Mouse (Mus musculus): ENCODE results near the gene Gnaq. TPM values are rescaled to one million over a fixed set of nuclear protein-coding genes. Genes with fewer than 3 reads are reported as not detected.

The Gnaq gene
- polyA plus RNA-seq, 1 experiment from 2014 or later: 60.5 TPM

DNA sequence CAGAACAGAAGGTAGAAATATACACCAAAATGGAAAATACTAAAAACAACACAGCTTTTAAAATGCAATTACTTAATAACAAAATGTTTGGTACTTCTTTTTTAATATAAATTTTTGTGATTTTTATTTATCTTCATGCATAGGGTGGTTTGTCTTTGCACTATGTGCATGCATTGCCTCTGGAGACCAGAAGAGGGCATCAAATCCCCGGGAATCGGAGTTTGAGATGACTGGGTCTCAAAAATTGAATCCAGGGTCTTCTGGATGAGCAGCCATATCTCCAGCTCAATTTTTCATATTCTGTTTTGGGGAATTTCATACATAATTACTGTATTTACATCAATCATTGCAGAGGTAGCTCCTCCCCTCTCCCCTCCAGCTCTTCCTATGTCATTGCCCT, 210.1 kb downstream of the Gnaq start:
- Histone ChIP-seq H3K79me2 (ENCODE audit: inconsistent target) (peaks cover 89% of the 10 kb centered on the region), H3K4me3 (ENCODE audit: inconsistent target) (no peak overlapping the region), H3K36me3 (ENCODE audit: inconsistent target) (0 out of 2 replicates have a peak, but pooled peaks cover 19% of the 10 kb centered on the region), H3K27ac (no peak overlapping the region)
- 75% methylated on average over 2 of the region's 2 CpGs for WGBS (ENCODE audit: missing documents)

DNA sequence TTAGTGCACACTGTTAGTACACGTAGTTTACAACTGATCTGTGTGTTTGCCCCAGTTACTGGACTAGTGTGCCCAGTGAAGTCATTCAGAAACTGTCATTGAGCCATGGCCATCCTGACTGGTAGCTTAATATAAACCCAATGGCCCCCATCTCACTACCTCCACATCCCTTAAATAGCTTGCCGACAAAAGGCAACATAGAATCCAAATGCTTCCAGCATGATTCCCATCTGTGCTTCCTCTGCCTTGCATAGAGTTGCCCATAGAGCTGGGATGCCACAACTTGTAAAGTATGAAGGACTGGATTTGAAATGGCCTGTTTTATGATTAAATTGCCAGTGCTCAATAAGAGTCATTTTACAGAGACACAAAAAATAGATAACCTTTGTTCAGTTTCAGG, 212.9 kb downstream of the Gnaq start:
- WGBS (ENCODE audit: missing documents): 100% methylated on average over 2 of the region's 2 CpGs
- H3K79me2 ChIP-seq (ENCODE audit: inconsistent target): peaks cover 64% of the 10 kb centered on the region
- H3K27ac ChIP-seq: no peak overlapping the region
- 0 out of 2 replicates have a peak, but pooled peaks cover 9% of the 10 kb centered on the region for H3K36me3 ChIP-seq (ENCODE audit: inconsistent target)
- H3K4me3 ChIP-seq (ENCODE audit: inconsistent target): no peak overlapping the region

DNA sequence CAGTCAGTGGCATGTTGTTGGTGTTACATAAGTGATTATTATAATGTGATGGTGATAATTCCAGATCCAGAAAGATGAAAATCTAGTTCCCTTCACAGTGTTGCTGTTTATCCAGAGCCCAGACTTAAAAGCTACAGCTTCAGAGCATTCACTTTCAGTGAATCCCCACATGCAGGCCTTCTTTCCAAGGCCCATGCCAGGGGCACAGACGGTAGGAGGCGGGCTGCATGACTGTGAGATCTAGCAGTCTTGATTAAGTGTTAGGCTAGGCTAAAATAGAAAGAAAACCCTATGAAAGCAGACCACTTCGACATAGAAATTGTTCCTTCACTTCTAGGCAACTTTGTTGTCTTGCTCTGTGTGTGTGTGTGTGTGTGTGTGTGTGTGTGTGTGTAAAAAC, 214.4 kb downstream of the Gnaq start:
- 0 out of 2 replicates have a peak, but pooled peaks cover 9% of the 10 kb centered on the region for H3K36me3 ChIP-seq (ENCODE audit: inconsistent target)
- no peak overlapping the region for H3K27ac ChIP-seq
- no peak overlapping the region for H3K4me3 ChIP-seq (ENCODE audit: inconsistent target)
- H3K79me2 ChIP-seq (ENCODE audit: inconsistent target): peaks cover 50% of the 10 kb centered on the region
- 93% methylated on average over 3 of the region's 3 CpGs for WGBS (ENCODE audit: missing documents)

DNA sequence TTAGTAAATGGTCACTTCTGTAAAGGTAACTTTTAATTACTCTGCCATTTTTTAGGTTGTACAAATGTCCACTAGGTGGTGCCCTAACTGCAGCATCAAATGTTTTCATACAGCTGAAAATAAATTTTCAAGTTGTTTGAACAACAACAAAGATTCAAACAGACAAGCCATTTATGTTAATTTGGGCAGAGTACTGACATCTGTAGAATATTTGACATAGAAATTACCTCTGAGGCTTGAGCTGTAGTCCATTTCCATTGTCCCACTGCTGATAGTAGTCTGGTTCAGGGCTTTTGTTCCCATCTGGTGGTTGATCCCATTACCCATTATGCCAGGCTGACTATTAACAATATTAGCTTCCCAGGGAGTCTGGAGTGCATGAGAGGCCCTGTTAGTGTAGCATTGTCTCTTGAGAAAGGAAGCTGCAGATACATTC, 221.1 kb downstream of the Gnaq start:
- Histone ChIP-seq H3K4me3 (ENCODE audit: inconsistent target) (no peak overlapping the region), H3K79me2 (ENCODE audit: inconsistent target) (peaks cover 55% of the 10 kb centered on the region)

DNA sequence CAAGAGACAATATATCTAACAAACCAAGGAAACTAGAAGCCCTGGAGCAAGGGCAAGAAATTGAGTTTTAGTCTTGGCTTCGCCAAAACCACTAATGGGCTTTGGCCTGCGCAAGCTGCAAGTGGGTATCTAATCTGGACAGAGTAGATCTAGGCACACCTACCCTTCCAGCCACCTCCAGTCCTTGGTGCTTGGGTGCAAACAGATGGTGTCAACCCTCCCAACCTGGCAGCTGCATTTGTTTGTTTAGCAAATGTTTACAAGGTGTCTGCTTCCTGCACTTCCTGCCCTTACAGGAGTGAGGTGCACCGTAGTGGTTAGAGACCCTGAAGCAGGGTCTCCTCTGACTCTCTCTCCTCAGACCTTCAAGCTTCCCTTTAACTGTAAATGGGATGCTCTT, 225.5 kb downstream of the Gnaq start:
- H3K79me2 ChIP-seq (ENCODE audit: inconsistent target): peaks cover 99% of the 10 kb centered on the region
- 86% methylated on average over 3 of the region's 3 CpGs for WGBS (ENCODE audit: missing documents)
- H3K36me3 ChIP-seq (ENCODE audit: inconsistent target): peaks cover 5% of the 10 kb centered on the region; the same call in 1 of the 2 replicates
- H3K4me3 ChIP-seq (ENCODE audit: inconsistent target): no peak overlapping the region
- no peak overlapping the region for H3K27ac ChIP-seq

More for the DNA sequence above, 221.1 kb downstream of the Gnaq start:
- H3K36me3 ChIP-seq (ENCODE audit: inconsistent target): no peaks in the 10 kb centered on the region
- H3K27ac ChIP-seq: no peak overlapping the region

DNA sequence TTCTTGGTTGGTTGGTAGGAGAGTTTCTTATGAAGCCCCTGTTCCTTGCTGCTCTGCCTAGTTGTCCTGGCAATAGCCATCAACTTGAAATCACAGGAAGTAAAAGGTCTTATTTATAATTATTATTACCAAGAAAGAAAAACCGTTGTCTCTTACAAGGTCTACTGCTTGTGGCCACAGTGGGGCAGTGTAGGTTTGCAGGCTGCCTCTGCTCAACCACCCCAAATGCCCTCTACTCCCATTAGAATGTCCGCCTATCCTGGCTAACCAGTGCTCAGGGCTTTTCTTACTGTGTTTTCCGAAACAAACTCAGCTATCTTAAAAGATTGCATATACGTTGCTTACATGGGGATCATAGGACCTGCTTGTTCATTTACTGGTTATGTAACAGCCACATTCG, 226.3 kb downstream of the Gnaq start:
- Histone ChIP-seq H3K79me2 (ENCODE audit: inconsistent target) (peaks cover 100% of the 10 kb centered on the region), H3K4me3 (ENCODE audit: inconsistent target) (no peak overlapping the region), H3K36me3 (ENCODE audit: inconsistent target) (peaks cover 5% of the 10 kb centered on the region; the same call in 1 of the 2 replicates), H3K27ac (no peak overlapping the region)
- 86% methylated on average over 5 of the region's 5 CpGs for WGBS (ENCODE audit: missing documents)

DNA sequence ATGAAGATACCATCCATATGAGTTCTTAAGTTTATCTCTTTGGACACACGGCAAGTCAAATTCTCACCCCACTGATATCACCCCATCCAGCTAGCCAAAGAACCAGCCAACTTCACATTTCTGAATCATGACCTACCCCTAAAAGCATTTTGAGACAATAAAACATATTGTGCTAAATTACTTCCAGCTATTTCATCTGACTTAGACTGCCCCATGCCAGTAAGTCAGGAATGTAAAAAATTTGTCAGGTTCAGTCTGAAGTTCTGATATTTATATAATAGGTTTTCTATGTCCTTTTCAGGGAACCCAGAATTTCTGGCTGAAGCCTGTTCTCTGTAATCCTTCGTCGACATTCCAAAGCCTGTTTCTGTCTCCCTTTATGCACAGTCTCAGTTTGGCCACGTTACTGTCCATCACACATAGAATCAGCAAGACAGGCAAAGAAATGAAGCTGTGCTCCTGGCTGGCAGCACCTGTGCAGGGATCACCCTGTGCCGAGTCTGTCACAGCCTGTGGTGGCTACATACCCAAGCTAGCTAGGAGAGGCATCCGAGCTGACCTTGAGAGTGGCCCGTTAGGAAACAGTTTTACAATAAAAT, 233.9 kb downstream of the Gnaq start:
- Histone ChIP-seq H3K4me3 (ENCODE audit: inconsistent target) (no peak overlapping the region), H3K36me3 (ENCODE audit: inconsistent target) (peaks cover 3% of the 10 kb centered on the region; the same call in 1 of the 2 replicates), H3K27ac (no peak overlapping the region), H3K79me2 (ENCODE audit: inconsistent target) (peaks cover 97% of the 10 kb centered on the region)
- 90% methylated on average over 7 of the region's 7 CpGs for WGBS (ENCODE audit: missing documents)

GRCm38 (mm10) chr19:16367218-16367617, 234.6 kb downstream of the Gnaq start:
- H3K79me2 ChIP-seq (ENCODE audit: inconsistent target): peaks cover 95% of the 10 kb centered on the region
- H3K4me3 ChIP-seq (ENCODE audit: inconsistent target): no peak overlapping the region
- H3K36me3 ChIP-seq (ENCODE audit: inconsistent target): no peaks in the 10 kb centered on the region; the same call in 1 of the 2 replicates
- H3K27ac ChIP-seq: no peak overlapping the region
- WGBS (ENCODE audit: missing documents): 85% methylated on average over 10 of the region's 10 CpGs

- H3K4me3 ChIP-seq (ENCODE audit: inconsistent target): no peak overlapping the region
- H3K36me3 ChIP-seq (ENCODE audit: inconsistent target): no peaks in the 10 kb centered on the region; the same call in 1 of the 2 replicates
- H3K79me2 ChIP-seq (ENCODE audit: inconsistent target): peaks cover 86% of the 10 kb centered on the region
- WGBS (ENCODE audit: missing documents): 58% methylated on average over 2 of the region's 2 CpGs
- H3K27ac ChIP-seq: peak overlapping the region; percentile 45
Measured at GRCm38 (mm10) chr19:16371680-16372079, 239.0 kb downstream of the Gnaq start.

GRCm38 (mm10) chr19:16372752-16373486, 240.3 kb downstream of the Gnaq start:
- 61% methylated on average over 9 of the region's 9 CpGs for WGBS (ENCODE audit: missing documents)
- Histone ChIP-seq H3K36me3 (ENCODE audit: inconsistent target) (peaks cover 9% of the 10 kb centered on the region; the same call in 1 of the 2 replicates), H3K4me3 (ENCODE audit: inconsistent target) (no peak overlapping the region), H3K27ac (peak overlapping the region; percentile 45), H3K79me2 (ENCODE audit: inconsistent target) (peaks cover 86% of the 10 kb centered on the region)

- no peak overlapping the region for H3K4me3 ChIP-seq (ENCODE audit: inconsistent target)
- peaks cover 75% of the 10 kb centered on the region for H3K79me2 ChIP-seq (ENCODE audit: inconsistent target)
- no peak overlapping the region for H3K27ac ChIP-seq
- 91% methylated on average over 4 of the region's 4 CpGs for WGBS (ENCODE audit: missing documents)
- H3K36me3 ChIP-seq (ENCODE audit: inconsistent target): peaks cover 24% of the 10 kb centered on the region; the same call in 1 of the 2 replicates
Measured at GRCm38 (mm10) chr19:16375881-16376280, 243.2 kb downstream of the Gnaq start.

GRCm38 (mm10) chr19:16378565-16378964, 245.9 kb downstream of the Gnaq start:
- peaks cover 67% of the 10 kb centered on the region for H3K79me2 ChIP-seq (ENCODE audit: inconsistent target)
- 86% methylated on average over 7 of the region's 7 CpGs for WGBS (ENCODE audit: missing documents)
- no peak overlapping the region for H3K4me3 ChIP-seq (ENCODE audit: inconsistent target)
- no peak overlapping the region for H3K27ac ChIP-seq
- peaks cover 24% of the 10 kb centered on the region; the same call in 1 of the 2 replicates for H3K36me3 ChIP-seq (ENCODE audit: inconsistent target)

- 91% methylated on average over 8 of the region's 8 CpGs for WGBS (ENCODE audit: missing documents)
- H3K36me3 ChIP-seq (ENCODE audit: inconsistent target): peaks cover 34% of the 10 kb centered on the region; the same call in 1 of the 2 replicates
- no peak overlapping the region for H3K4me3 ChIP-seq (ENCODE audit: inconsistent target)
- H3K27ac ChIP-seq: no peak overlapping the region
- peaks cover 57% of the 10 kb centered on the region for H3K79me2 ChIP-seq (ENCODE audit: inconsistent target)
Measured at GRCm38 (mm10) chr19:16379687-16380086, 247.1 kb downstream of the Gnaq start.

DNA sequence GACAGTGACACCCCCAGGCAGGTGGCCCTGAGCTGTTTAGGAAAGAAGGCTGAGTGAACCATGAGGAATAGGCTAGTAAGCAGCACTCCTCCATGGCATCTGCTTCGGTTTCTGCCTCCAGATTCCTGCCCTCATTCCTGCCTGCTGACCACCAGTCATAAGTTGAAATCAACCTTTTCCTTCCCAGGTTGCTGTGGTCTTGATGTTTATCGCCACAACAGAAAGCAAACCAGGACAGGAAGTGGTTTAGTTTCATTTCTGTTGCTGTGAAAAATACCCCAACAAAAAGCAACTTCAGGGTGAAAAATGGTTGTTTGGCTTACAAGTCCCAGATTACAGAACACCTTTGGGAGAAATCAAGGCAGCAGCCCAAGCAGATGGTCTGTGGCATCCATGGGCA, 249.8 kb downstream of the Gnaq start:
- H3K79me2 ChIP-seq (ENCODE audit: inconsistent target): peaks cover 30% of the 10 kb centered on the region; the same call in 1 of the 2 replicates
- H3K27ac ChIP-seq: no peak overlapping the region
- peaks cover 40% of the 10 kb centered on the region; the same call in 1 of the 2 replicates for H3K36me3 ChIP-seq (ENCODE audit: inconsistent target)
- 4% methylated on average over 2 of the region's 2 CpGs for WGBS (ENCODE audit: missing documents)
- H3K4me3 ChIP-seq (ENCODE audit: inconsistent target): no peak overlapping the region

GRCm38 (mm10) chr19:16383127-16383526, 250.5 kb downstream of the Gnaq start:
- H3K36me3 ChIP-seq (ENCODE audit: inconsistent target): peaks cover 38% of the 10 kb centered on the region; the same call in 1 of the 2 replicates
- no peak overlapping the region for H3K27ac ChIP-seq
- WGBS (ENCODE audit: missing documents): 91% methylated on average over 13 of the region's 13 CpGs
- peaks cover 23% of the 10 kb centered on the region; the same call in 1 of the 2 replicates for H3K79me2 ChIP-seq (ENCODE audit: inconsistent target)
- H3K4me3 ChIP-seq (ENCODE audit: inconsistent target): no peak overlapping the region
